1 mouse cellular context compared by ENCODE assay signal in the genomic region with DNA sequence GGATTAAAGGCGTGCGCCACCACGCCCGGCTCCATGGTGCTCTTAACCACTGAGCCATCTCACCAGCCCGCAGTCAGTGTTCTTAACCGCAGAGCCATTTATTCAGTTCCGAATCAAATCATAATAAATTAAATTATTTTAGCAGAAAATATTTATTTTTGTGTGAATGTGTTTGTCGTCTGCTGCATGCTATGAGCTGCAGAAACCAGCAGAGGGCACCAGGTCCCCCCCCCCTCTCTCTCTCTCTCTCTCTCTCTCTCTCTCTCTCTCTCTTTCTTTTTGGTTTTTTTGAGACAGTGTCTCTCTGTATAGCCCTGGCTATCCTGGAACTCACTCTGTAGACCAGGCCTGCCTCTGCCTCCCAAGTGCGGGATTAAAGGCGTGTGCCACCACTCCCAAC. TPM values are rescaled to one million over a fixed set of nuclear protein-coding genes. Genes with fewer than 3 reads are reported as not detected.
"Had no signal": no experiment of that assay in that cellular context is flagged by ENCODE, and none has a peak within 500 bp of the region (broad histone marks: within the 10 kb centered on the region; RNA-seq: fewer than 3 reads in every experiment).

No protein-coding gene starts in this region.

RNA-seq across cellular contexts. Expression of a gene that starts 51.6 kb away (rescaled TPM):
- total RNA-seq: megakaryocyte progenitor cell, adult 5-6 weeks had no signal
